Mouse (Mus musculus) intestine, embryonic 14.5 days (tissue): ENCODE results near the gene Nedd9. TPM values are rescaled to one million over a fixed set of nuclear protein-coding genes. Genes with fewer than 3 reads are reported as not detected.

Source experiments
- polyA plus RNA-seq: library from polyadenylated mRNA; unstranded; fragments of >200 nt; fragmentation: Nextera tagmentation; extraction: Ambion mirVana; gene quantifications from 2 replicates; pipeline ENCODE4 v1.2.1, GENCODE M21; 2014

Nedd9 gene
- polyA plus RNA-seq, 1 experiment from 2014 or later: 56.5 TPM

Other genes with a start within 250 kb of the Nedd9 start
- gene Smim13, start 237.5 kb downstream of the Nedd9 start, polyA plus RNA-seq: 13.0 TPM in 2 replicates
- not detected in 2 replicates for gene Gm17364, start 213.4 kb downstream of the Nedd9 start, polyA plus RNA-seq
- 14.3 and 14.9 TPM in 2 replicates for gene Tmem170b, start 118.5 kb upstream of the Nedd9 start, polyA plus RNA-seq